ENCODE assay signal across 13 mouse cellular contexts in the genomic region with DNA sequence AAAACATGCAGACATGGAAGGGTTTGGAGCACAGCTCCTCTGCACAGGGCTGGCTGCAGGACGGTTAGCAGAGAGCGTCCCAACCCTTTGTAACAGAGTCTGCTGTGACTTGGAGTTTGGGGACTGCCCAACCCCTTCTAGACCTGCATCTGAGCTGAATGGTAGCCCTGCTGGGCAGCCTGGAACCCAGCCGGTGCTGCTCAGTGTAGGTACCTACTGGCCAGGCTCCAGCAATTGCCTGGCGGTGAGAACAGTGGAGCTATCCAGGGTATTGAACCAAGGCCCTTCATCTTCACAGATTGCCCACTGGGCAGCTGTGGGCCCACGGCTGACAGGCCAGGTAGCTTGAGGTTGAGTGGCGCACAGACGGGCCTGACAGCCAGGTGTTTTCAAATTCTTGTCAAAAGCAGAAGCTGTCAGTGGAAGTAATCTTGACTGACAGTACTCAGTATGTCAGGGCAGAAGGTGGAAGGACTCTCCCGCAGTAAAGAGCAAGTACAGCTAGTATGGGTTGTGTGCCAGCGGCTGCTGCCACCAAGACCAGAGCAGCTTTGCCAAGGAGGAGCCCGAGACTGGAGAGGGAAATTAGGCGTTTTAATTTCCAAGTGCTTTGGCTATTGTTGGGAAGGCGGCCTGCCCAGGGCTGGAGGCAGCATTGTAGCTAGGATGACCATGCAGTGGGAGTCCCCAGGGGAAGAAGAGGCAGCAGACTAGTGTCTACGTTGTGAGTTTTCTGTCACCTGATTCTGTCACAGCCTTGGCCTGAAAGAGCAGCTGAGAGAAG. TPM values are rescaled to one million over a fixed set of nuclear protein-coding genes. Genes with fewer than 3 reads are reported as not detected.
DNase-seq lines count a peak whose midpoint lies in the region; ATAC-seq and TF ChIP-seq lines count a peak whose summit lies in the region.
"Had no signal": no experiment of that assay in that cellular context is flagged by ENCODE, and none has a peak within 500 bp of the region (broad histone marks: within the 10 kb centered on the region; RNA-seq: fewer than 3 reads in every experiment).

No protein-coding gene starts in this region.

- no peaks in the 10 kb centered on the region for H3K9me3 ChIP-seq in kidney, embryonic 14.5 days (ENCODE audit: control insufficient read depth, low read length)
- no peaks in the 10 kb centered on the region for H3K9me3 ChIP-seq in embryonic facial prominence, embryonic 10.5 days
- no peaks in the 10 kb centered on the region for H3K9me3 ChIP-seq in midbrain, embryonic 15.5 days
- H3K9me3 ChIP-seq: limb, embryonic 13.5 days had no signal

- peaks cover 76% of the 10 kb centered on the region for H3K36me3 ChIP-seq in kidney, embryonic 14.5 days (ENCODE audit: control insufficient read depth, insufficient read depth, low read length)
- H3K36me3 ChIP-seq in embryonic facial prominence, embryonic 10.5 days (replicated peaks): peaks cover 95% of the 10 kb centered on the region
- peaks cover 20% of the 10 kb centered on the region for H3K36me3 ChIP-seq in midbrain, embryonic 15.5 days (replicated peaks)

- ATAC-seq in kidney, embryonic 14.5 days (ENCODE audit: low FRiP score, low TSS enrichment): no peak
- ATAC-seq in midbrain, embryonic 15.5 days (replicated peaks): no peak
- ATAC-seq: intestine, postnatal 0 days had no signal

- TF ChIP-seq CTCF in brain, embryonic 14.5 days (IDR thresholded peaks at IDR 0.05; ENCODE audit: borderline replicate concordance, extremely low read depth, insufficient read depth, insufficient read length): no peak

- WGBS in kidney, embryonic 14.5 days: 84% methylated on average over 13 of the region's 13 CpGs
- WGBS in embryonic facial prominence, embryonic 10.5 days: 80% methylated on average over 13 of the region's 13 CpGs
- 74% methylated on average over 13 of the region's 13 CpGs for WGBS in midbrain, embryonic 15.5 days

- H3K4me1 ChIP-seq in kidney, embryonic 14.5 days (ENCODE audit: control insufficient read depth, insufficient read depth, low read length): no peaks in the 10 kb centered on the region
- peaks cover 24% of the 10 kb centered on the region for H3K4me1 ChIP-seq in embryonic facial prominence, embryonic 10.5 days
- H3K4me1 ChIP-seq in midbrain, embryonic 15.5 days: no peaks in the 10 kb centered on the region

- H3K27ac ChIP-seq in kidney, embryonic 14.5 days (ENCODE audit: low read depth, low read length): no peak overlapping the region
- peak overlapping the region; percentile 57; the same call in 1 of the 2 replicates for H3K27ac ChIP-seq in embryonic facial prominence, embryonic 10.5 days (replicated peaks)
- H3K27ac ChIP-seq in midbrain, embryonic 15.5 days: no peak overlapping the region
- H3K27ac ChIP-seq: limb, embryonic 13.5 days; macrophage had no signal

- DNase-seq in heart, adult 11 months: peak; percentile 93
- DNase-seq in heart, adult 18-20 months: no peak
- DNase-seq in kidney, postnatal 10 days: peak; percentile 24
- DNase-seq in brain, embryonic 14.5 days (ENCODE audit: low read depth): peak; percentile 41
- no peak for DNase-seq in embryonic facial prominence, embryonic 10.5 days (ENCODE audit: low spot score)
- DNase-seq in lung, postnatal 36 days: no peak
- DNase-seq: adrenal gland, postnatal 14 days; gastrocnemius, postnatal 25 days had no signal

- no peak overlapping the region for H3K9ac ChIP-seq in kidney, embryonic 14.5 days (ENCODE audit: low read depth, low read length)
- no peak overlapping the region for H3K9ac ChIP-seq in midbrain, embryonic 15.5 days
- H3K9ac ChIP-seq: limb, embryonic 13.5 days had no signal

- TF ChIP-seq POLR2A in brain, embryonic 14.5 days (IDR thresholded peaks at IDR 0.05; ENCODE audit: borderline replicate concordance, extremely low read depth, insufficient read depth, insufficient read length, poor library complexity, severe bottlenecking): no peak

- no peaks in the 10 kb centered on the region for H3K27me3 ChIP-seq in kidney, embryonic 14.5 days (ENCODE audit: control insufficient read depth, insufficient read depth, low read length)
- H3K27me3 ChIP-seq in embryonic facial prominence, embryonic 10.5 days (replicated peaks; ENCODE audit: low read depth, poor library complexity, severe bottlenecking): no peaks in the 10 kb centered on the region
- no peaks in the 10 kb centered on the region for H3K27me3 ChIP-seq in midbrain, embryonic 15.5 days (replicated peaks)
- H3K27me3 ChIP-seq: limb, embryonic 13.5 days had no signal

- H3K4me3 ChIP-seq in kidney, embryonic 14.5 days (ENCODE audit: low read length): no peak overlapping the region
- H3K4me3 ChIP-seq in embryonic facial prominence, embryonic 10.5 days: no peak overlapping the region
- H3K4me3 ChIP-seq in midbrain, embryonic 15.5 days: no peak overlapping the region
- H3K4me3 ChIP-seq: limb, embryonic 13.5 days had no signal

- H3K4me2 ChIP-seq in kidney, embryonic 14.5 days (replicated peaks; ENCODE audit: low read depth, low read length): no peak overlapping the region
- H3K4me2 ChIP-seq in midbrain, embryonic 15.5 days: no peak overlapping the region
- H3K4me2 ChIP-seq: limb, embryonic 13.5 days had no signal

RNA-seq across cellular contexts. Expression of a gene that starts 27.0 kb away (rescaled TPM):
- total RNA-seq in heart, adult 18-20 months (2021): 1 to 10 TPM; 5.1 to 5.3 TPM
- 17.2 and 23.6 TPM in 2 replicates for polyA plus RNA-seq in kidney, embryonic 14.5 days (2014; fragmentation: Nextera tagmentation; extraction: Ambion mirVana)
- 15.0 and 28.2 TPM in 2 replicates for polyA plus RNA-seq in brain, embryonic 14.5 days (2012; rRNA removed)
- polyA plus RNA-seq in embryonic facial prominence, embryonic 10.5 days (2016; fragmentation: Nextera tagmentation; extraction: Ambion mirVana): 30.1 and 31.9 TPM in 2 replicates
- 33.3 and 35.4 TPM in 2 replicates for polyA plus RNA-seq in midbrain, embryonic 15.5 days (2015; fragmentation: Nextera tagmentation; extraction: Ambion mirVana)

Comparison
In these comparisons a context has a peak if more than half of its experiments do, and no peak if none do; other contexts are left out.
1. DNase-seq: peak in heart, adult 11 months (single experiment), kidney, postnatal 10 days (single experiment) and brain, embryonic 14.5 days (single experiment); none in heart, adult 18-20 months (0 of 2), embryonic facial prominence, embryonic 10.5 days (single experiment) and lung, postnatal 36 days (single experiment).